Mouse (Mus musculus): ENCODE data around the gene Tnfsf10. TPM values are rescaled to one million over a fixed set of nuclear protein-coding genes. Genes with fewer than 3 reads are reported as not detected.
A peak's percentile ranks its signal among the peaks of the same experiment; 100 is the strongest.

Gene Tnfsf10
- polyA plus RNA-seq, 1 experiment from 2014 or later, result 0.77 TPM

GRCm38 (mm10) chr3:27314506-27315164 lies 2.2 kb upstream of the Tnfsf10 start:
- no peak for ATAC-seq

GRCm38 (mm10) chr3:27317288-27318024 lies 628 bp downstream of the Tnfsf10 start:
- ATAC-seq, result no peak; the same call in 1 of the 2 replicates
- Histone ChIP-seq H3K27ac (peak overlapping the region; percentile 56), H3K27me3 (replicated peaks) (no peaks in the 10 kb centered on the region), H3K4me2 (replicated peaks) (peak overlapping the region; percentile 58), H3K9me3 (no peaks in the 10 kb centered on the region), H3K4me1 (replicated peaks) (peaks cover 5% of the 10 kb centered on the region; the same call in 1 of the 2 replicates), H3K9ac (peak overlapping the region; percentile 23; the same call in 1 of the 2 replicates), H3K4me3 (replicated peaks) (peak overlapping the region; percentile 26), H3K36me3 (no peaks in the 10 kb centered on the region)
- 25% methylated on average over 4 of the region's 4 CpGs for WGBS

More at GRCm38 (mm10) chr3:27314506-27315164, 2.2 kb upstream of the Tnfsf10 start:
- no peak overlapping the region for H3K27ac ChIP-seq
- H3K4me3 ChIP-seq (replicated peaks), result no peak overlapping the region
- WGBS, result 55% methylated on average over 2 of the region's 2 CpGs
- H3K9ac ChIP-seq, result no peak overlapping the region
- H3K4me1 ChIP-seq (replicated peaks), result peaks cover 5% of the 10 kb centered on the region; the same call in 1 of the 2 replicates
- H3K27me3 ChIP-seq (replicated peaks), result no peaks in the 10 kb centered on the region
- H3K4me2 ChIP-seq (replicated peaks), result no peak overlapping the region
- no peaks in the 10 kb centered on the region for H3K9me3 ChIP-seq
- H3K36me3 ChIP-seq, result no peaks in the 10 kb centered on the region

GRCm38 (mm10) chr3:27319650-27320049 lies 2.8 kb downstream of the Tnfsf10 start:
- Histone ChIP-seq H3K4me3 (replicated peaks) (no peak overlapping the region), H3K9me3 (no peaks in the 10 kb centered on the region), H3K36me3 (no peaks in the 10 kb centered on the region), H3K4me2 (replicated peaks) (no peak overlapping the region), H3K27ac (no peak overlapping the region), H3K9ac (no peak overlapping the region), H3K27me3 (replicated peaks) (no peaks in the 10 kb centered on the region), H3K4me1 (replicated peaks) (peaks cover 5% of the 10 kb centered on the region; the same call in 1 of the 2 replicates)
- ATAC-seq, result peak; percentile 68
- WGBS, result 100% methylated on average over 1 of the region's 1 CpGs

- Histone ChIP-seq H3K4me2 (replicated peaks) (no peak overlapping the region), H3K9ac (no peak overlapping the region), H3K4me1 (replicated peaks) (peaks cover 5% of the 10 kb centered on the region; the same call in 1 of the 2 replicates), H3K27ac (no peak overlapping the region), H3K9me3 (no peaks in the 10 kb centered on the region), H3K4me3 (replicated peaks) (no peak overlapping the region), H3K36me3 (no peaks in the 10 kb centered on the region), H3K27me3 (replicated peaks) (no peaks in the 10 kb centered on the region)
- ATAC-seq, result peak; percentile 25; the same call in 1 of the 2 replicates
- WGBS, result 74% methylated on average over 9 of the region's 9 CpGs
Measured at GRCm38 (mm10) chr3:27320613-27321495, 4.0 kb downstream of the Tnfsf10 start.

GRCm38 (mm10) chr3:27322591-27322990 lies 5.8 kb downstream of the Tnfsf10 start:
- H3K4me2 ChIP-seq (replicated peaks), result no peak overlapping the region
- no peaks in the 10 kb centered on the region for H3K27me3 ChIP-seq (replicated peaks)
- no peak for ATAC-seq
- no peaks in the 10 kb centered on the region for H3K9me3 ChIP-seq
- H3K9ac ChIP-seq, result no peak overlapping the region
- H3K27ac ChIP-seq, result no peak overlapping the region
- 84% methylated on average over 9 of the region's 9 CpGs for WGBS
- no peak overlapping the region for H3K4me3 ChIP-seq (replicated peaks)
- H3K36me3 ChIP-seq, result no peaks in the 10 kb centered on the region
- no peaks in the 10 kb centered on the region for H3K4me1 ChIP-seq (replicated peaks)

- Histone ChIP-seq H3K4me1 (replicated peaks) (no peaks in the 10 kb centered on the region), H3K9ac (no peak overlapping the region), H3K36me3 (no peaks in the 10 kb centered on the region), H3K9me3 (no peaks in the 10 kb centered on the region), H3K27me3 (replicated peaks) (no peaks in the 10 kb centered on the region), H3K4me3 (replicated peaks) (no peak overlapping the region), H3K4me2 (replicated peaks) (no peak overlapping the region), H3K27ac (no peak overlapping the region)
- ATAC-seq, result no peak
- 59% methylated on average over 5 of the region's 5 CpGs for WGBS
Measured at GRCm38 (mm10) chr3:27323551-27323950, 6.7 kb downstream of the Tnfsf10 start.

- Histone ChIP-seq H3K4me2 (replicated peaks) (no peak overlapping the region), H3K27me3 (replicated peaks) (no peaks in the 10 kb centered on the region), H3K9ac (no peak overlapping the region), H3K9me3 (no peaks in the 10 kb centered on the region), H3K27ac (no peak overlapping the region), H3K4me3 (replicated peaks) (no peak overlapping the region), H3K4me1 (replicated peaks) (no peaks in the 10 kb centered on the region), H3K36me3 (no peaks in the 10 kb centered on the region)
- WGBS, result 67% methylated on average over 4 of the region's 4 CpGs
- ATAC-seq, result no peak
Measured at GRCm38 (mm10) chr3:27326633-27327191, 9.9 kb downstream of the Tnfsf10 start.

GRCm38 (mm10) chr3:27330706-27331105 lies 13.9 kb downstream of the Tnfsf10 start:
- Histone ChIP-seq H3K9ac (no peak overlapping the region), H3K27me3 (replicated peaks) (no peaks in the 10 kb centered on the region), H3K4me2 (replicated peaks) (no peak overlapping the region), H3K27ac (no peak overlapping the region), H3K4me1 (replicated peaks) (no peaks in the 10 kb centered on the region), H3K4me3 (replicated peaks) (no peak overlapping the region), H3K36me3 (no peaks in the 10 kb centered on the region), H3K9me3 (no peaks in the 10 kb centered on the region)
- 87% methylated on average over 5 of the region's 5 CpGs for WGBS
- no peak for ATAC-seq

GRCm38 (mm10) chr3:27338437-27338836 lies 21.6 kb downstream of the Tnfsf10 start:
- Histone ChIP-seq H3K4me3 (replicated peaks) (no peak overlapping the region), H3K4me1 (replicated peaks) (no peaks in the 10 kb centered on the region), H3K4me2 (replicated peaks) (no peak overlapping the region), H3K27me3 (replicated peaks) (no peaks in the 10 kb centered on the region), H3K27ac (no peak overlapping the region), H3K9ac (no peak overlapping the region), H3K36me3 (no peaks in the 10 kb centered on the region), H3K9me3 (no peaks in the 10 kb centered on the region)
- ATAC-seq, result no peak
- 28% methylated on average over 6 of the region's 6 CpGs for WGBS

GRCm38 (mm10) chr3:27338887-27339286 lies 22.1 kb downstream of the Tnfsf10 start:
- Histone ChIP-seq H3K4me3 (replicated peaks) (no peak overlapping the region), H3K27me3 (replicated peaks) (no peaks in the 10 kb centered on the region), H3K27ac (no peak overlapping the region), H3K4me1 (replicated peaks) (no peaks in the 10 kb centered on the region), H3K36me3 (no peaks in the 10 kb centered on the region), H3K9ac (no peak overlapping the region), H3K4me2 (replicated peaks) (no peak overlapping the region), H3K9me3 (no peaks in the 10 kb centered on the region)
- ATAC-seq, result no peak
- WGBS, result 59% methylated on average over 3 of the region's 3 CpGs

GRCm38 (mm10) chr3:27340757-27341156 lies 23.9 kb downstream of the Tnfsf10 start:
- H3K4me2 ChIP-seq (replicated peaks), result no peak overlapping the region
- no peak overlapping the region for H3K4me3 ChIP-seq (replicated peaks)
- H3K9ac ChIP-seq, result no peak overlapping the region
- ATAC-seq, result no peak
- no peaks in the 10 kb centered on the region for H3K36me3 ChIP-seq
- H3K9me3 ChIP-seq, result no peaks in the 10 kb centered on the region
- H3K4me1 ChIP-seq (replicated peaks), result no peaks in the 10 kb centered on the region
- no peak overlapping the region for H3K27ac ChIP-seq
- H3K27me3 ChIP-seq (replicated peaks), result no peaks in the 10 kb centered on the region
- WGBS, result 94% methylated on average over 5 of the region's 5 CpGs

GRCm38 (mm10) chr3:27342462-27342861 lies 25.6 kb downstream of the Tnfsf10 start:
- Histone ChIP-seq H3K27ac (no peak overlapping the region), H3K9ac (no peak overlapping the region), H3K4me1 (replicated peaks) (no peaks in the 10 kb centered on the region), H3K9me3 (no peaks in the 10 kb centered on the region), H3K27me3 (replicated peaks) (no peaks in the 10 kb centered on the region), H3K36me3 (no peaks in the 10 kb centered on the region), H3K4me3 (replicated peaks) (no peak overlapping the region), H3K4me2 (replicated peaks) (no peak overlapping the region)
- WGBS, result 69% methylated on average over 6 of the region's 6 CpGs
- ATAC-seq, result no peak

Data from intestine, embryonic 15.5 days (tissue).